Mouse (Mus musculus) ES-Bruce4 (cell line): ENCODE measurements at regions not wholly inside any gene's neighbourhood (a gene's known extent, or its start where the extent isn't known, plus 50 kb on each side); places are given as distances from the start of the nearest gene placed in this dataset.

Source experiments
- H3K27ac ChIP-seq: 2 replicates; pipeline ENCODE4 v1.5.1; 2012; ENCODE audit warnings: low read length, inconsistent platforms; ENCODE audit not compliant: insufficient read depth
- H3K27me3 ChIP-seq: 2 replicates; pipeline ENCODE4 v1.6.1; 2012; ENCODE audit warnings: mild to moderate bottlenecking, low read length, inconsistent platforms; ENCODE audit not compliant: control insufficient read depth, poor library complexity, insufficient read depth, severe bottlenecking
- H3K36me3 ChIP-seq: 2 replicates; pipeline ENCODE4 v1.6.1; 2012; ENCODE audit warnings: inconsistent platforms, mild to moderate bottlenecking, low read length, moderate library complexity; ENCODE audit not compliant: control insufficient read depth, poor library complexity, insufficient read depth, severe bottlenecking
- H3K4me1 ChIP-seq: one replicate; pipeline ENCODE4 v1.8.1; 2011; ENCODE audit warnings: low read length; ENCODE audit not compliant: control insufficient read depth, insufficient read depth
- H3K4me3 ChIP-seq: 2 replicates; pipeline ENCODE4 v1.5.1; 2011; ENCODE audit warnings: low read depth, mild to moderate bottlenecking, low read length
- H3K9ac ChIP-seq: 2 replicates; pipeline ENCODE4 v1.6.1; 2012; ENCODE audit warnings: low read depth, mild to moderate bottlenecking, inconsistent platforms; ENCODE audit not compliant: poor library complexity, severe bottlenecking
- H3K9me3 ChIP-seq: replicated peaks from 2 replicates; pipeline ENCODE4 v1.6.1; 2012; ENCODE audit warnings: mild to moderate bottlenecking, low read length, inconsistent platforms; ENCODE audit not compliant: control insufficient read depth, poor library complexity, insufficient read depth, severe bottlenecking
- CTCF ChIP-seq: IDR thresholded peaks from one replicate; pipeline ENCODE4 v1.8.1; 2011; ENCODE audit warnings: low read depth, low read length
- EP300 ChIP-seq: IDR thresholded peaks from 2 replicates; pipeline ENCODE4 v1.6.1; 2011; ENCODE audit warnings: low read depth, low read length; ENCODE audit not compliant: insufficient read depth
- POLR2A ChIP-seq: IDR thresholded peaks from one replicate; pipeline ENCODE4 v1.8.1; 2011; ENCODE audit warnings: low read length; ENCODE audit not compliant: insufficient read depth

- no peak for TF ChIP-seq EP300
- TF ChIP-seq POLR2A = no peak
- no peak for TF ChIP-seq CTCF
- no peak overlapping the region for H3K9ac ChIP-seq
- no peak overlapping the region for H3K27ac ChIP-seq
- H3K4me1 ChIP-seq = no peaks in the 10 kb centered on the region
- no peaks in the 10 kb centered on the region for H3K36me3 ChIP-seq
- H3K4me3 ChIP-seq = no peak overlapping the region
- H3K27me3 ChIP-seq = no peaks in the 10 kb centered on the region
- H3K9me3 ChIP-seq = no peaks in the 10 kb centered on the region
Measured at GRCm38 (mm10) chr2:44462619-44463329, 464.7 kb downstream of the Gtdc1 start.

- TF ChIP-seq CTCF (no peak), EP300 (no peak)
- H3K27ac ChIP-seq = no peak overlapping the region
- no peaks in the 10 kb centered on the region for H3K9me3 ChIP-seq
- no peaks in the 10 kb centered on the region for H3K27me3 ChIP-seq
- H3K9ac ChIP-seq = no peak overlapping the region
- no peak overlapping the region for H3K4me3 ChIP-seq
- no peaks in the 10 kb centered on the region for H3K36me3 ChIP-seq
- no peaks in the 10 kb centered on the region for H3K4me1 ChIP-seq
Measured at GRCm38 (mm10) chr2:44461289-44462250, 465.9 kb downstream of the Gtdc1 start.

- Histone ChIP-seq H3K4me3 (no peak overlapping the region), H3K27ac (no peak overlapping the region), H3K4me1 (no peaks in the 10 kb centered on the region), H3K27me3 (no peaks in the 10 kb centered on the region), H3K36me3 (no peaks in the 10 kb centered on the region), H3K9me3 (no peaks in the 10 kb centered on the region), H3K9ac (no peak overlapping the region)
- TF ChIP-seq EP300 (no peak), CTCF (no peak), POLR2A (no peak)
Measured at GRCm38 (mm10) chr2:44449471-44449870, 478.0 kb downstream of the Gtdc1 start.
